Mouse (Mus musculus): Measurements from ENCODE around the gene Tprkb. TPM values are rescaled to one million over a fixed set of nuclear protein-coding genes. Genes with fewer than 3 reads are reported as not detected.
"Not testable (repeated sequence)": the region's sequence is repeated elsewhere in the genome, so short reads cannot be mapped to it uniquely, and the experiment has no call there.

The Tprkb gene
- total and polyA plus RNA-seq, 2 experiments from 2014 or later: 43.7 to 61.5 TPM

- Histone ChIP-seq H3K9me3 (ENCODE audit: low read length) (no peaks in the 10 kb centered on the region), H3K4me3 (ENCODE audit: low read depth, low read length) (no peak overlapping the region), H3K27me3 (ENCODE audit: insufficient read depth, low read length) (no peaks in the 10 kb centered on the region), H3K4me2 (ENCODE audit: low read depth, low read length, poor library complexity, severe bottlenecking) (no peak overlapping the region), H3K36me3 (ENCODE audit: insufficient read depth, low read length) (no peaks in the 10 kb centered on the region), H3K4me1 (ENCODE audit: insufficient read depth, low read length) (no peaks in the 10 kb centered on the region), H3K27ac (ENCODE audit: low read depth, low read length) (no peak overlapping the region), H3K9ac (replicated peaks; ENCODE audit: low read length, poor library complexity, severe bottlenecking) (no peak overlapping the region)
- DNase-seq (ENCODE audit: low spot score) (no peak), ATAC-seq (ENCODE audit: low FRiP score) (no peak)
- no peak for TF ChIP-seq CTCF (IDR thresholded peaks at IDR 0.05)
- 84% methylated on average over 8 of the region's 8 CpGs for WGBS
Measured at GRCm38 (mm10) chr6:85867726-85868690, 43.7 kb upstream of the Tprkb start.

GRCm38 (mm10) chr6:85869006-85869405, 42.7 kb upstream of the Tprkb start, which contains the start of gene Nat8f2:
Gene Nat8f2, minus strand, starts transcription at chr6:85869158.
- not testable (repeated sequence) for DNase-seq (ENCODE audit: low spot score); H3K9ac ChIP-seq (replicated peaks; ENCODE audit: low read length, poor library complexity, severe bottlenecking); H3K4me3 ChIP-seq (ENCODE audit: low read depth, low read length); H3K9me3 ChIP-seq (ENCODE audit: low read length); ATAC-seq (ENCODE audit: low FRiP score); H3K36me3 ChIP-seq (ENCODE audit: insufficient read depth, low read length); H3K4me1 ChIP-seq (ENCODE audit: insufficient read depth, low read length); H3K4me2 ChIP-seq (ENCODE audit: low read depth, low read length, poor library complexity, severe bottlenecking); H3K27ac ChIP-seq (ENCODE audit: low read depth, low read length); H3K27me3 ChIP-seq (ENCODE audit: insufficient read depth, low read length)
- WGBS: 85% methylated on average over 5 of the region's 5 CpGs

GRCm38 (mm10) chr6:85883246-85883645, 28.4 kb upstream of the Tprkb start:
- not testable (repeated sequence) for H3K9me3 ChIP-seq (ENCODE audit: low read length); H3K9ac ChIP-seq (replicated peaks; ENCODE audit: low read length, poor library complexity, severe bottlenecking); H3K36me3 ChIP-seq (ENCODE audit: insufficient read depth, low read length); DNase-seq (ENCODE audit: low spot score); H3K4me1 ChIP-seq (ENCODE audit: insufficient read depth, low read length); H3K4me3 ChIP-seq (ENCODE audit: low read depth, low read length); H3K27me3 ChIP-seq (ENCODE audit: insufficient read depth, low read length); H3K27ac ChIP-seq (ENCODE audit: low read depth, low read length); ATAC-seq (ENCODE audit: low FRiP score); H3K4me2 ChIP-seq (ENCODE audit: low read depth, low read length, poor library complexity, severe bottlenecking)
- 93% methylated on average over 9 of the region's 9 CpGs for WGBS

- Histone ChIP-seq H3K4me3 (ENCODE audit: low read depth, low read length) (no peak overlapping the region), H3K4me1 (ENCODE audit: insufficient read depth, low read length) (no peaks in the 10 kb centered on the region), H3K27me3 (ENCODE audit: insufficient read depth, low read length) (no peaks in the 10 kb centered on the region), H3K36me3 (ENCODE audit: insufficient read depth, low read length) (no peaks in the 10 kb centered on the region), H3K27ac (ENCODE audit: low read depth, low read length) (no peak overlapping the region), H3K9me3 (ENCODE audit: low read length) (peaks cover 7% of the 10 kb centered on the region; the same call in 1 of the 2 replicates), H3K4me2 (ENCODE audit: low read depth, low read length, poor library complexity, severe bottlenecking) (no peak overlapping the region), H3K9ac (replicated peaks; ENCODE audit: low read length, poor library complexity, severe bottlenecking) (no peak overlapping the region)
- TF ChIP-seq CTCF (IDR thresholded peaks at IDR 0.05): no peak
- no peak for ATAC-seq (ENCODE audit: low FRiP score)
- DNase-seq (ENCODE audit: low spot score): no peak
- 100% methylated on average over 1 of the region's 1 CpGs for WGBS
Measured at GRCm38 (mm10) chr6:85884311-85884710, 27.4 kb upstream of the Tprkb start.

GRCm38 (mm10) chr6:85888961-85889360, 22.7 kb upstream of the Tprkb start:
- H3K4me3 ChIP-seq (ENCODE audit: low read depth, low read length): no peak overlapping the region
- TF ChIP-seq CTCF (IDR thresholded peaks at IDR 0.05): no peak
- ATAC-seq (ENCODE audit: low FRiP score) (no peak), DNase-seq (ENCODE audit: low spot score) (no peak)
- H3K4me2 ChIP-seq (ENCODE audit: low read depth, low read length, poor library complexity, severe bottlenecking): no peak overlapping the region
- no peaks in the 10 kb centered on the region for H3K36me3 ChIP-seq (ENCODE audit: insufficient read depth, low read length)
- WGBS: 86% methylated on average over 2 of the region's 2 CpGs
- no peaks in the 10 kb centered on the region; the same call in 1 of the 2 replicates for H3K9me3 ChIP-seq (ENCODE audit: low read length)
- H3K27me3 ChIP-seq (ENCODE audit: insufficient read depth, low read length): no peaks in the 10 kb centered on the region
- no peak overlapping the region for H3K27ac ChIP-seq (ENCODE audit: low read depth, low read length)
- H3K9ac ChIP-seq (replicated peaks; ENCODE audit: low read length, poor library complexity, severe bottlenecking): no peak overlapping the region
- H3K4me1 ChIP-seq (ENCODE audit: insufficient read depth, low read length): no peaks in the 10 kb centered on the region

- ATAC-seq (ENCODE audit: low FRiP score); H3K9me3 ChIP-seq (ENCODE audit: low read length); DNase-seq (ENCODE audit: low spot score); H3K4me3 ChIP-seq (ENCODE audit: low read depth, low read length); H3K27me3 ChIP-seq (ENCODE audit: insufficient read depth, low read length); H3K36me3 ChIP-seq (ENCODE audit: insufficient read depth, low read length); H3K4me2 ChIP-seq (ENCODE audit: low read depth, low read length, poor library complexity, severe bottlenecking); H3K9ac ChIP-seq (replicated peaks; ENCODE audit: low read length, poor library complexity, severe bottlenecking); H3K27ac ChIP-seq (ENCODE audit: low read depth, low read length); H3K4me1 ChIP-seq (ENCODE audit: insufficient read depth, low read length): not testable (repeated sequence)
- 76% methylated on average over 25 of the region's 25 CpGs for WGBS
- TF ChIP-seq CTCF (IDR thresholded peaks at IDR 0.05): peak; percentile 55
Measured at GRCm38 (mm10) chr6:85895061-85895648, 16.5 kb upstream of the Tprkb start.

GRCm38 (mm10) chr6:85898596-85899475, 12.8 kb upstream of the Tprkb start:
- not testable (repeated sequence) for H3K4me1 ChIP-seq (ENCODE audit: insufficient read depth, low read length); H3K36me3 ChIP-seq (ENCODE audit: insufficient read depth, low read length); H3K4me3 ChIP-seq (ENCODE audit: low read depth, low read length); H3K9ac ChIP-seq (replicated peaks; ENCODE audit: low read length, poor library complexity, severe bottlenecking); ATAC-seq (ENCODE audit: low FRiP score); H3K9me3 ChIP-seq (ENCODE audit: low read length); H3K27me3 ChIP-seq (ENCODE audit: insufficient read depth, low read length); H3K27ac ChIP-seq (ENCODE audit: low read depth, low read length); H3K4me2 ChIP-seq (ENCODE audit: low read depth, low read length, poor library complexity, severe bottlenecking)
- peak; percentile 1 for DNase-seq (ENCODE audit: low spot score)
- WGBS: 80% methylated on average over 6 of the region's 8 CpGs

Measured in midbrain, postnatal 0 days (tissue).